Mouse (Mus musculus) kidney, adult 18-20 months (tissue): ENCODE measurements around the gene Tmx2.

Experiments used
- DNase-seq: peaks from one replicate; pipeline ENCODE4 v3.0.0; 2021

Gene Tmx2

GRCm38 (mm10) chr2:84636231-84636741 is 42.7 kb downstream of the Tmx2 start:
- DNase-seq, result peak; percentile 67

DNA sequence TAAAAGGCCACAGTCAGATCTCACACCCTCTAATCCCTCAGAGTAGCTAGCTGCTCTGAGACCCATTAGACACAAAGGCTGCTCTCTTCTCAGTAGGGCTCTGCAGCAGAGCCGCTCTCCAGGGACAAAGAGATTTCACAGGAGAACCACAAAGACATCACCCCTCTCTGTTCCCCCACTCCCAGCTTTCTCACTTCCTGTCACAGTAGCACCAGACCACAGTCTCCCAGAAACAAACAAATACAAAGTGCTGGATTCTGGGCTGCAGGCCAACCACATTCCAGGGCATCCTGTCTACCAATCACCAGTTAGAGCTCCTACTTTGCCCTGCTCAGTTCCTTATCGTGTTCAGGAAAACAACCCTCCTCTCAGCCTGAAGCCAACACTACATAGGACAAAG is 43.3 kb downstream of the Tmx2 start:
- peak; percentile 93 for DNase-seq

DNA sequence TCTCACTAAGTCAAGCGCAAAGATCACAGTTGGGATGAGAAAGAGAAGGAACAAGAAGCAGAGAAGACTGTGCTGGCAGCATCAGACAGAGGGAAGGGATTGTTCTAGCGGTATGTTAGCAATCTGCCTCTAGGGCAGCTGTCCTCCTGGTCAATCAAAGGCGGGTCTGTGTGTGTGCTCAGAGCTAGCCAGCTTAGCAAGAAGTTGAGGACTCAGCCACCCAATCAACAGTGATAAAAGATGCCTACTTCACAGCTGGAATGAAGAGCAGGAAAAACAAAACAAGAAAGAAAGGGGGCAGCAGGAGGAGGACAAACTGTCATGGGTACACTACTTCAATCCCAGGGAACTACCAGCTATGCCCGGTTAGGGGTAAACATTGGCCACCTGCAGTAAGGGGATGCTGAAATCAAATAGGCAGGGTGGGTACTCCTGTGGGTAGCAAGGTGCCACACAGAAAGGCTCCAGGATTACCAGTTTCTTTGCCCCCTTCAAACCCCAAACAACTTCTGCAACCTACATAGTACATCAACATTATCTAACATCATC is 43.9 kb downstream of the Tmx2 start:
- DNase-seq, result no peak

DNA sequence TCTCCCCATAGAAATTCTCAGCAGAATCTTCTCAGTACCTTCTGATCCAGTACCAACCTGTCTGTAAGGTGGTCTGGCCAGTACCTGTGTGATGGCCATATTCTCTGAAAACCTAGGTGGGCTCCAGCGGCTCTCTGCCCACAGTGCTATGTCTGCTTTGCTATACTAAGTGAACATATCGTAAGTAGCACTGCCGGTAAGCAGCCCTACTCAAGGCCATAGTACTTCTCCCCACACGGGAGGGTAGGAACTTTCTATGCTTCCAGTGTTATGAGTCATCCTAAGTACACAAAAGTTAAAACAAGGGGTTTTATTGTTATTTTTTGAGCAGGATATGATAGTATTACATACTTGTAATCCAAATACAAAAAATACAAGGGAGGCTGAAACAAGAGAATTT is 44.9 kb downstream of the Tmx2 start:
- no peak for DNase-seq

DNA sequence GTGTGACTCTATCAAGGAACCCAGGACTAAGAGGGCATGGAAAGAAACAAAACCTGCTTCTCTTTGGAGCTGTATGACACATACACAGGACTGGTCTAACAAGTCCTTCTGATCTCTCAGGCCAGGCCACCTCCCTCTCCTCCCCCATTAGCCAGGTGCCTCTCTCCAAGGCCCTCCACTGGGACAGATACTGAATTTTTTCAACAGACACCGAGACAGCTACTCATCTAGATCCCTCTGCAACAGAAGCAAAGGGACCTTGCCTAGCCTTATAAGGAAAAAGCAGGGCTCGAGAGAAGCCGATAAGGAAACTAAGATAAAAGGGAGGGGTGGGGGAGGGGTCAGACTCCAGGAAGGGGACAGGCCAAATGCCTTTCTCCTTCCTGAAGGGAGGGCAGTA is 45.9 kb downstream of the Tmx2 start:
- DNase-seq, result no peak

DNA sequence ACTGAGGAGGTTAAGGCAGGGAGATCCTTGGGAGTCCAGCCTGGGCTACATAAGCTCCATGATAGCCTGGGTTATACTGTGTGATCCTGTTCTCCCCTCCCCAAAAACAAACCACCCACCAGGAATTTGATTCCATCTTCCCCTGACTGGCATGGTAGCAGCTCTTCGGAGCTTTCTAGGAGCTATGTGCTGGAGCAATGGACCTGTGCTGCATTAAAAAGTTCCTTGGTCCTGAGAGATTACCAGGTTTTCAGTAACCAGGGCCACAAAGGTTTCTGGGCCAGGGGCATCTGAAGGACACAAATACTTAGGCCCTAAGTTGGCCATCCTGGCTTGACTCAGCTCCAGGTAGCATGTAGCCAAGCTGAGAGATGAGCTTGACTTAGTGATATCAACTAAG is 46.9 kb downstream of the Tmx2 start:
- no peak for DNase-seq

DNA sequence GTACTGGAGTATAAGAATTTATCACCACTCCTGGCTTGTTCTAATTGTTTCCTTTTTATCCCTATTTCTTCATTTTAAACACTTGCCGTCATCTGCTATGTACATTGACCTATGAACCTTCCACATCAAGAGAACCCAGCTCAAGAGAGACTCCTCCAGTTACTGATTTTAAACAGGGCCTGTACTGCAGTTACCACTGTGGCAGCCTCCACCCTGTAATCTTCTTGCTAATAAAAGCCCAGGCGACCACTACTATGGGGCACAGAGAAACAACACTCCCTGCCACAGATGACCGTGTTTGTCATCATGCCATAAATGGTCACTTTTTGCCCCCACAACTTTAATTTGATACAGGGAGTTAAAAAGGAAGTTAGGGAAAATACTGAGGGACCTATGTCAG is 51.9 kb downstream of the Tmx2 start:
- no peak for DNase-seq

DNA sequence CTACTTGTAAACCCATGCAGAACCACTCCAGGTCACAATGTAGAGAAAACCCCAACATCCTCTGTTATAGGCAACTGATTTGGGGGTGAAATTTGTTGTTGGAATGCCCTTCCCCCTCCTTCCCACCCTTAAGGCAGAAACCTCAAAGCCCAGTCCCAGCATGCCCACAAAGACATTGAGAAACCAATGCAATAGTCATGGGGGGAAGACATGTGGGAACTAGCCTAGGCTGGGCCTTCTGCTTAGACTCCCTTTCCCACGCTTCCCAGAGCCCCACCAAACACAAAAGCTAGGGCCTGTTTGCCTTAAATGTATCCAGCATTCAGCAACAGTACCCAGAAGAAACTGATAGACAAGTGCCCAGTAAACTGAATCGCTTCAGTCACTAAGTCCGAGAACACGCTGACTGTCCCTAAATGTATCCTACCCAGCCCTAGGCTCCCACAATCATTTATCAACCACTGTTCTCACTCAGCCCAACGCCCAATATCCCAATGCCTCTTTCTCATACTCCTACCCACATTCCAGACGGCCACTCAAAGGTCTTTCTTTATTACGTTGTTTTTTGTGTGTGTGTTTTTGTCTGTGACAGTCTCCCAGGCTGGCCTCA is 52.5 kb downstream of the Tmx2 start:
- no peak for DNase-seq

- no peak for DNase-seq
Measured at GRCm38 (mm10) chr2:84624201-84624600, 54.7 kb downstream of the Tmx2 start.

- DNase-seq, result no peak
Measured at GRCm38 (mm10) chr2:84623428-84624119, 55.4 kb downstream of the Tmx2 start.

DNA sequence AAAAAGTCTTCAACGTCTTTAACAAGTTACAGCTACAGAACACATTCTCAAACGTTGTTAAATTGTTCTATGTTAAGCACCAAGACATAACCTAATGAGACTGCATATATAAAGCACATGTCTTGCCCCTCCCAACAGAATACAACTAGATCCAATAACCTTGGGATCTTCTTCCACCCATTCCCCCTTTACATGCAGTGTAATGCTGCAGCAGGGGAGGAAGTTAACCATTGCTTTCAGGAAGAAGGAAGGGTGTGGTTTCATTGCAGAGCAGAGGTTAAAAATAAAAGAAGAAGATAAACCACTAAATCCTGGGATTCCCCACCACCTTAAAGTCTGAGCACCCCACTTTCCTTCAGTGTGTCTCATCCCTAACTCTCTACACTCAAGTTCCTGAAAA is 56.3 kb downstream of the Tmx2 start:
- no peak for DNase-seq
